Mouse (Mus musculus) 3134 (cell line): Measurements from ENCODE around the gene Ribc2.

Source experiments
- DNase-seq: peaks from one replicate; pipeline ENCODE4 v3.0.0-alpha.2; 2011; ENCODE audit warnings: low spot score; ENCODE audit not compliant: insufficient read length; ENCODE audit errors: extremely low read depth

Gene Ribc2

GRCm38 (mm10) chr15:85178172-85178571 is 46.3 kb downstream of the Ribc2 start:
- DNase-seq: no peak

DNA sequence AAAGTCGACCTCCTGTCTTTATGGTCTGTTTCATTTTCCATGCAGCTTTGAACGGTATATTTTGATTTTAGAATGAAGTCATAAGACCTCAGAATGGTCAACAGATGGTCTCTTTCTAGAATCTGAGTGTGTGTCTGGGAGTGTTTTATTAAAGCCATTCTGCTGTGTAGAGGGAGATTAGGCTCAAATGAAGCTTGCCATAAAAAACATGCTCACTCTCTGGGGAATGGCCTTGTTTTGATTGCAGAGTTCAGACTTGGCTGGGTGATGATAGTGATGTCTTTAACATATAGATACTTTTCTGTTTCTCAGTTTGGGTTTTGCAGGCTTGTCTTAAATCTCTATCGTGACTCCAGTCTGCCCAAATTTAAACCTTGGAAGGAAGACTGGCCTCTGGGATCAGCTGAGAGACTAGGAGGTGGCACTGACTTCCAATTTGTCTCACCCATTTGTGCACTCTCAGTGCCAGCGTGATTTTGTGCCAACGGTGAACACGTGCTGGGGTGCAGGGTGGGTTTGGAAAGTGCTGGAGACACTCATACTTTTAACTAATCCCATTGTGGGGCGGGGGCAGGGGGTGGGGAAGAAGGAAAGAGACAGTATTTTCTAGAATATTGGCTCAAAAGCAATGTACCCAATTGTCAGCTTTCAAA is 47.8 kb downstream of the Ribc2 start:
- DNase-seq: no peak

GRCm38 (mm10) chr15:85180368-85180767 is 48.5 kb downstream of the Ribc2 start:
- DNase-seq: no peak

DNA sequence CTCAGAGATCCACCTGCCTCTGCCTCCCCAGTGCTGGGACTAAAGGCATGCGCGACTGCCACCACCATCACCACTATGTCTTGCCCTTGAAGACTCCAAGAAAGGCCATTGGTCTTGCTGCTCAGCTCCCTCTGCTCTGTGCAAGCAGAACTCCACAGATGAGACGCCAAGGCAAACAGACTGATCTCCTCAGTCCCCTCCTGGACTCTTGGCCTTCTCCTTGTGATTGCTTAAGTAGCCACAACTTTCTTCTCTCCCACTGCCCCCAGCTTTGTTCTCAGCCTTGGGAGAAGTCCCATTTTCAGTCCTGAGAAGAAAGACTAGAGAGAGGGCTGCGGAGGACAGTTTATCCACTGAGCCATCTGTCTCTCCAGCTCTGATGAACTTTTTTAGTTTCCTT is 50.2 kb downstream of the Ribc2 start:
- DNase-seq: no peak

DNA sequence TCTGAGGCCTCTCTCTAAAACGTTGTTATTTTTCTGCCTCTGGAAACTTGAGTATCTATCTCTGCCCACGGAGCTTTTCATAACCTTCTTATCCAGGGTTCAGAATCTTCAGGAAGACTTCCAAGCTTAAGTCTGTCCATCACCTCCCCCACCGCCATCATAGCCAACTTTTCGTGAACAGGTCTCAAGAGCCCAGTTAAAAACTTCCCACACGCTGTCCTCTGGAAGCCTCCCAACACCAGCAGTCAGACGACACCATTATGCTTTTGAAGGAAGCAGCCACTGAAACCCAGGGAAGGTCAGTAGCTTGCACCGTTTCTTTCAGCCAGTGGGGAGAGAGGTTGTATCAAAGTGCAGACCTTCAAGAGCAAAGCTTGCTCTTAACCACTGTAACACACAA is 55.0 kb downstream of the Ribc2 start:
- no peak for DNase-seq

DNA sequence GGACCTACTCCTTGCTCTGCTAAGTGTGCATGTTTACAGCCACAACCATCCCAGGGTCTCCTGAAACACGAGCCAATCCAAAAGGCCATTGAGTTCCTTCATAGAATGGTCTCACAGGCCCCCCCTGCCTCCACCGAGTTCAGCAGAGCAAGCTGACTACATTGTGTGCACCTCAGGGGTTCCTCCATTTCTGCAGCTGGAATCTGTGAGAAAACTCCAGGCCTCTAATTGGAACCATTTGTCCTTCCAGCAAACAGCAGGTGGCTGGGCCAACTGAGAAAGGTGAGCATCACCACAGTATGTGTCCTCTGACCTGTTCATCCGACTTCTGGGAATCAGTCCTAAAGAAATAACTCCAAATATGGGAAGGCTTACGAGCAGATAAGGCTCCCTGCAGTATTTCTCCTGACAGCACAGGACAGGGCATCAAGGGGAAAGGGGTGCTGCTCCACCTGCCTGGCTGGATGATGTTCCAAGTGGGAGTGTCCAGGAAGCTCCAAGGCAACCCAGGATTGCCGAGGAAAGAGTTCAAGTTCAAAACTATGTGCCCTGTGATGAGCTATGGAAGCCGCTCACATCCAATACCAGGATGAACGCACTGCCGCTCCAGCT is 56.4 kb downstream of the Ribc2 start:
- DNase-seq: no peak
